Mouse (Mus musculus) forebrain, embryonic 13.5 days (tissue): ENCODE results near the gene Chchd4. TPM values are rescaled to one million over a fixed set of nuclear protein-coding genes. Genes with fewer than 3 reads are reported as not detected.

Experiments
- ATAC-seq: fragments of 200-750 bp; cut with Nextera tagmentation; 2 replicates; pipeline ENCODE4 v1.8.0; 2017
- H3K27ac ChIP-seq: fragments of 300-500 bp; sonication (generic); 2 replicates; pipeline ENCODE4 v1.5.1; 2015; ENCODE audit warnings: inconsistent platforms, mild to moderate bottlenecking, moderate library complexity
- H3K27me3 ChIP-seq: fragments of 300-500 bp; sonication (generic); 2 replicates; pipeline ENCODE4 v1.6.1; 2015; ENCODE audit warnings: mild to moderate bottlenecking, inconsistent platforms
- H3K36me3 ChIP-seq: fragments of 300-500 bp; sonication (generic); 2 replicates; pipeline ENCODE4 v1.6.1; 2015; ENCODE audit warnings: mild to moderate bottlenecking, inconsistent platforms; ENCODE audit not compliant: poor library complexity, severe bottlenecking
- H3K4me1 ChIP-seq: fragments of 300-500 bp; sonication (generic); 2 replicates; pipeline ENCODE4 v1.6.1; 2015; ENCODE audit warnings: inconsistent platforms
- H3K4me2 ChIP-seq: fragments of 300-500 bp; sonication (generic); 2 replicates; pipeline ENCODE4 v1.6.1; 2015; ENCODE audit warnings: inconsistent platforms, mild to moderate bottlenecking, moderate library complexity
- H3K4me3 ChIP-seq: fragments of 300-500 bp; sonication (generic); 2 replicates; pipeline ENCODE4 v1.5.1; 2015; ENCODE audit warnings: mild to moderate bottlenecking, inconsistent platforms
- H3K9ac ChIP-seq: fragments of 300-500 bp; sonication (generic); 2 replicates; pipeline ENCODE4 v1.6.1; 2015; ENCODE audit warnings: mild to moderate bottlenecking, inconsistent platforms
- H3K9me3 ChIP-seq: fragments of 300-500 bp; sonication (generic); replicated peaks from 2 replicates; pipeline ENCODE4 v1.6.1; 2016; ENCODE audit warnings: inconsistent platforms
- WGBS: fragments of 180-500 bp; shearing (Covaris S2); methylation state at CpG from one replicate; pipeline ENCODE4 v1.1.7; 2015; 5-methylcytosine and 5-hydroxymethylcytosine counted together
- polyA plus RNA-seq: library from polyadenylated mRNA; unstranded; fragments of >200 nt; fragmentation: Nextera tagmentation; extraction: Ambion mirVana; gene quantifications from 2 replicates; pipeline ENCODE4 v1.2.1, GENCODE M21; 2015

Chchd4 gene
- polyA plus RNA-seq, 1 experiment from 2014 or later: 27.3 TPM

DNA sequence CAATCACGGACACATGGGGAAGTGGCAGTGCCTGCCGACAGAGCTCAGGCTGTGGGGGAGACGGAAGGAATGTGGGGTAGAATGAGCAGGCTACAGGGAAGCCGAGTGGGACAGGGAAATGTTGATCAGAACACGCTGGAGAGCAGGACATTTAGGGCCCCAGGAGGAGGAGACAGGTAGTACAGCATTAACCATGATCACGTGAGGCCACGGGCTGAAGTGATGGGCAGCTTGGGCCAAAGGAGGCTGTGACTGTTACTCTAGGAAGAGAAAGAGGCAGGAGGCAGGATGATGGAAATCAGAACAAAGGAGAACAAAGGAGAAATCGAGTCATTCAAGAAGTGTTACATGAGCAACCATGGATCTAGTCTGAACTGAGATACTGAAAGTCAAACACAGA, 21.2 kb upstream of the Chchd4 start:
- no peak for ATAC-seq
- 90% methylated on average over 8 of the region's 8 CpGs for WGBS
- Histone ChIP-seq H3K4me1 (peaks cover 4% of the 10 kb centered on the region; the same call in 1 of the 2 replicates), H3K9me3 (no peaks in the 10 kb centered on the region), H3K36me3 (peaks cover 97% of the 10 kb centered on the region), H3K27me3 (no peaks in the 10 kb centered on the region), H3K4me3 (no peak overlapping the region), H3K9ac (no peak overlapping the region), H3K4me2 (no peak overlapping the region), H3K27ac (no peak overlapping the region)

- H3K9me3 ChIP-seq: no peaks in the 10 kb centered on the region
- ATAC-seq: no peak
- H3K9ac ChIP-seq: no peak overlapping the region
- no peak overlapping the region for H3K4me2 ChIP-seq
- H3K36me3 ChIP-seq: peaks cover 94% of the 10 kb centered on the region
- no peak overlapping the region for H3K4me3 ChIP-seq
- no peak overlapping the region for H3K27ac ChIP-seq
- WGBS: 91% methylated on average over 10 of the region's 10 CpGs
- H3K4me1 ChIP-seq: peaks cover 4% of the 10 kb centered on the region; the same call in 1 of the 2 replicates
- H3K27me3 ChIP-seq: no peaks in the 10 kb centered on the region
Measured at GRCm38 (mm10) chr6:91493053-91493452, 19.7 kb upstream of the Chchd4 start.

DNA sequence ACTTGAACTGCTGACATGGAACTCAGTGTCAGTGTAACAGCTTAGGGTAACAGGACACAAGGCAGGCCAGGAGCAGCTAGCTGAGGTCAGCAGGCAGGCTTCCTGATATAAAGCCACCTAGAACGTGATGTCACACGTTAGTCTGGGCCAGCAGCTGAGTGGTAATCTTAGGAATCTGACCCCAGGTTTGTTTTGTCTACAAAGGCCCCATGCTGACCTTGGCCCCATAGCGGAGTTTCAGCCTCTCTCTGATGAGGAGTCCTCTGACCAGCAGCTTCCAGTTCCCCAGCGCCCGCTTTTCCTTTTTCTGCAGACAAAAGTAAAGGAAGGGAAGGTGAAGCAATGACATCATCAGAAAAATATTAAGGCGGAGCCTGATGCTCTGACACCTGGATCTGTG, 17.7 kb upstream of the Chchd4 start:
- no peak overlapping the region for H3K4me2 ChIP-seq
- H3K9me3 ChIP-seq: no peaks in the 10 kb centered on the region
- H3K4me3 ChIP-seq: no peak overlapping the region
- no peak overlapping the region for H3K27ac ChIP-seq
- peaks cover 94% of the 10 kb centered on the region for H3K36me3 ChIP-seq
- 75% methylated on average over 6 of the region's 6 CpGs for WGBS
- no peak for ATAC-seq
- H3K4me1 ChIP-seq: peaks cover 4% of the 10 kb centered on the region; the same call in 1 of the 2 replicates
- H3K27me3 ChIP-seq: no peaks in the 10 kb centered on the region
- H3K9ac ChIP-seq: no peak overlapping the region

DNA sequence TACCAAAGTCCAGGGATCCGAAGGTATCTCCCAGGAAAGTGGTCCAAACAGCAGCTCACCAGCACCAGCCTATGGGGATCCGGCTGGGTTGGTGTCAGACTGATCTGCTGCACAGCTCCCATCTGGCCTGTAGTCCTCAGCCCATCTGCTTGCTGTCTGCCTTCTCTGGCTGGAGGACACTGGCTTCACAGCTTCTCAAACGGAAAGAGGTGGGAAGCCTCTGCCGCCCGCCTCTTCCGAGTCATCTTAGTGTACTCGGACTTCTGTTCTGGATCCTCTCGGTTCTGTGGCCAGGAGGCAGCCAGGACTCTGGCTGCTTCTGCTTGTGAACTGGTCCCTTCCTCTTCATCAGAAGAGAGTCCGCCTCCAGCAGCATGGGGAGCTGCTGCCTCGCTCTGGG, 16.5 kb upstream of the Chchd4 start:
- ATAC-seq: no peak
- peaks cover 94% of the 10 kb centered on the region for H3K36me3 ChIP-seq
- peaks cover 4% of the 10 kb centered on the region; the same call in 1 of the 2 replicates for H3K4me1 ChIP-seq
- no peaks in the 10 kb centered on the region for H3K27me3 ChIP-seq
- H3K27ac ChIP-seq: peak overlapping the region; percentile 44; the same call in 1 of the 2 replicates
- no peak overlapping the region for H3K4me2 ChIP-seq
- H3K4me3 ChIP-seq: no peak overlapping the region
- 82% methylated on average over 10 of the region's 10 CpGs for WGBS
- no peak overlapping the region for H3K9ac ChIP-seq
- H3K9me3 ChIP-seq: no peaks in the 10 kb centered on the region

GRCm38 (mm10) chr6:91488496-91489212, 15.3 kb upstream of the Chchd4 start:
- peaks cover 4% of the 10 kb centered on the region; the same call in 1 of the 2 replicates for H3K4me1 ChIP-seq
- no peaks in the 10 kb centered on the region for H3K27me3 ChIP-seq
- H3K9me3 ChIP-seq: no peaks in the 10 kb centered on the region
- 89% methylated on average over 9 of the region's 9 CpGs for WGBS
- ATAC-seq: no peak
- H3K4me3 ChIP-seq: no peak overlapping the region
- H3K9ac ChIP-seq: no peak overlapping the region
- peaks cover 97% of the 10 kb centered on the region for H3K36me3 ChIP-seq
- no peak overlapping the region for H3K4me2 ChIP-seq
- no peak overlapping the region for H3K27ac ChIP-seq

- Histone ChIP-seq H3K4me2 (no peak overlapping the region), H3K9ac (no peak overlapping the region), H3K4me1 (peaks cover 4% of the 10 kb centered on the region; the same call in 1 of the 2 replicates), H3K4me3 (no peak overlapping the region), H3K27me3 (no peaks in the 10 kb centered on the region), H3K36me3 (peaks cover 97% of the 10 kb centered on the region), H3K9me3 (no peaks in the 10 kb centered on the region), H3K27ac (no peak overlapping the region)
- 92% methylated on average over 15 of the region's 15 CpGs for WGBS
- no peak for ATAC-seq
Measured at GRCm38 (mm10) chr6:91486736-91487453, 13.5 kb upstream of the Chchd4 start.

DNA sequence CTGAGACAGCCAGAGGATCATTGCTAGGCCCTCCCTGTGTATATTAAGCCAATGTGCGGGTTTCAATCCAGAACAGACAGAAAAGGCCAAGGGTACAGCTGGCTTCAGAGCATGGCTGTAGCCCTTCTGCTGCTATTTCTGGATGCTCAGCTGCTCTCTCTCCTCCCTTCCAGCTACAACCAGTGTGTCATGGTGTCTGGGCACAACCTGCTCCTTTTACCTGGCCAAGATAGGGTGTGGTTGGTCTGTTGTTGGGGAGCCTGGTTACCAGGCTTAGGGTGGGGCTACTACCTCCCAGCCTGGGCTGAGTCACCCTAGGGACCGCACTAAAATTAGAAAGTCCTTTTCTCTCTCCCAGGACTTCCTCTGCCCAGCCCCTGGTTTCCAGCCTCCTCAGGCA, 10.0 kb upstream of the Chchd4 start:
- H3K27me3 ChIP-seq: no peaks in the 10 kb centered on the region
- H3K9me3 ChIP-seq: no peaks in the 10 kb centered on the region
- no peak overlapping the region for H3K4me3 ChIP-seq
- H3K27ac ChIP-seq: no peak overlapping the region
- H3K36me3 ChIP-seq: peaks cover 98% of the 10 kb centered on the region
- ATAC-seq: no peak
- H3K9ac ChIP-seq: no peak overlapping the region
- WGBS: 89% methylated on average over 2 of the region's 2 CpGs
- no peak overlapping the region for H3K4me2 ChIP-seq
- no peaks in the 10 kb centered on the region for H3K4me1 ChIP-seq

DNA sequence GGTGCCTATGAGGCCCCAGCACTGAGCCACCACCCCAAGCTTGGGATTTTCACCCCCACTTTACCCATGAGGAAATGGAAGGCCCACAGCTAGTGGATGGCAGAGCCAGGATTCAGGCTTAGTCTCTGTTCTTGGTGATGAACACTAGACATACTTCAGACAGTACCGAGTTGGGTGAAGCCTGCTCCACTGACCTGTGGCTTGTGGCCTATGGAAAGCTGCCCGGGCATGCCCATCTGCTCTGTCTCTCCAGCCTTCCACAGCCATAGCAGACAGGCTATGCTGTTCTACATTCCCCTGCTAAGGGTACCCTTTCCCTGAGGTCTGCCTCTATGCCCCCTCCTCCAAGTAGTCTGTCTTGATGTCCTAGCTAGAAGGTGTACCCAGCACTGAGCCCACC, 3.2 kb upstream of the Chchd4 start:
- H3K4me2 ChIP-seq: no peak overlapping the region
- H3K9me3 ChIP-seq: no peaks in the 10 kb centered on the region
- H3K9ac ChIP-seq: no peak overlapping the region
- WGBS: 89% methylated on average over 2 of the region's 2 CpGs
- H3K4me3 ChIP-seq: no peak overlapping the region
- H3K36me3 ChIP-seq: peaks cover 56% of the 10 kb centered on the region
- no peak for ATAC-seq
- H3K4me1 ChIP-seq: peaks cover 32% of the 10 kb centered on the region
- no peaks in the 10 kb centered on the region for H3K27me3 ChIP-seq
- H3K27ac ChIP-seq: no peak overlapping the region

DNA sequence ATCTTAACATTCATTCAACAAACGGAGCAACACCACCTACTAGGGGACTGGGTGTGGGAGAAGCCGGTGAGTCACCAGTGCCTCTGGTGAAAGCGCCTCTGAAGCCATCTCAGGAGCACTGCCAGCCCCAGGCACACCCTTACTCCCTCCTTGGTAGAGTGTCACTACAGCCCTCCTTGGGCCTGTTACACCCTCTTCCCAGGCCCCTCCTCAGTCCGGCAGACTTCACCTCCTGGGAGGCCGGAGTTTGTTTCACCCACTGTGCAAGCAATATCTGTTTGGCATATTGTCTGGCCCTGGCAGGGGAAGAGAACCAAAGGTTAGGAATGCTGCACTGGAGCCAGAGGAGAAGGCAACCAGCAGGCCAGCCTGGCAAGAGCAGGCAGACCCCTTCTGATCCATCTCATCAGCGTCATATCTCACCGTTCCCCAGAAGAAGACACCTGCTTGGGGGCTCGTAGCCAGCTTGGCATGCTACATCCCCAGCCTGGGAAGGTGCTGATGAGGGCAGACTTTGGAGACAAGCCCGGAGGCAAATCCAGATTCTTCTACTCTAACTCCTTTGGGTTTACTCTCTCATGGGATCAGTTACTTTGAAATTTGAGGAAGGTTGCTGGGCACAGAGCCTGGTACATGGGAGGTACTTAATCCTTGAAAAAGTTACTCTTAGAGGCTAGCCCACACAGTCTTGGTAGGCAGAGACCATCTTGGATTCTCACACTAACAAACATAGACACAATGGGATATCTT, 1.3 kb upstream of the Chchd4 start:
- no peaks in the 10 kb centered on the region for H3K9me3 ChIP-seq
- H3K4me3 ChIP-seq: peak overlapping the region; percentile 82
- peak overlapping the region; percentile 81 for H3K9ac ChIP-seq
- peaks cover 33% of the 10 kb centered on the region for H3K4me1 ChIP-seq
- H3K4me2 ChIP-seq: peak overlapping the region; percentile 86
- peaks cover 37% of the 10 kb centered on the region for H3K36me3 ChIP-seq
- no peak overlapping the region for H3K27ac ChIP-seq
- no peak for ATAC-seq
- 52% methylated on average over 9 of the region's 9 CpGs for WGBS
- no peaks in the 10 kb centered on the region for H3K27me3 ChIP-seq

GRCm38 (mm10) chr6:91473805-91474440, 577 bp upstream of the Chchd4 start:
- peaks cover 33% of the 10 kb centered on the region for H3K4me1 ChIP-seq
- H3K36me3 ChIP-seq: peaks cover 34% of the 10 kb centered on the region
- H3K4me2 ChIP-seq: peak overlapping the region; percentile 86
- peak overlapping the region; percentile 82 for H3K4me3 ChIP-seq
- peak overlapping the region; percentile 81 for H3K9ac ChIP-seq
- no peaks in the 10 kb centered on the region for H3K27me3 ChIP-seq
- H3K9me3 ChIP-seq: no peaks in the 10 kb centered on the region
- peak overlapping the region; percentile 51; the same call in 1 of the 2 replicates for H3K27ac ChIP-seq
- ATAC-seq: peak; percentile 66
- WGBS: under 1% methylated on average over 27 of the region's 27 CpGs

GRCm38 (mm10) chr6:91472319-91472718, 1.0 kb downstream of the Chchd4 start:
- no peaks in the 10 kb centered on the region for H3K27me3 ChIP-seq
- peaks cover 33% of the 10 kb centered on the region for H3K4me1 ChIP-seq
- ATAC-seq: no peak
- peak overlapping the region; percentile 86 for H3K4me2 ChIP-seq
- H3K36me3 ChIP-seq: peaks cover 32% of the 10 kb centered on the region
- no peak overlapping the region for H3K27ac ChIP-seq
- peak overlapping the region; percentile 74 for H3K9ac ChIP-seq
- WGBS: 34% methylated on average over 6 of the region's 6 CpGs
- peak overlapping the region; percentile 82 for H3K4me3 ChIP-seq
- no peaks in the 10 kb centered on the region for H3K9me3 ChIP-seq
